In the genomic region with DNA sequence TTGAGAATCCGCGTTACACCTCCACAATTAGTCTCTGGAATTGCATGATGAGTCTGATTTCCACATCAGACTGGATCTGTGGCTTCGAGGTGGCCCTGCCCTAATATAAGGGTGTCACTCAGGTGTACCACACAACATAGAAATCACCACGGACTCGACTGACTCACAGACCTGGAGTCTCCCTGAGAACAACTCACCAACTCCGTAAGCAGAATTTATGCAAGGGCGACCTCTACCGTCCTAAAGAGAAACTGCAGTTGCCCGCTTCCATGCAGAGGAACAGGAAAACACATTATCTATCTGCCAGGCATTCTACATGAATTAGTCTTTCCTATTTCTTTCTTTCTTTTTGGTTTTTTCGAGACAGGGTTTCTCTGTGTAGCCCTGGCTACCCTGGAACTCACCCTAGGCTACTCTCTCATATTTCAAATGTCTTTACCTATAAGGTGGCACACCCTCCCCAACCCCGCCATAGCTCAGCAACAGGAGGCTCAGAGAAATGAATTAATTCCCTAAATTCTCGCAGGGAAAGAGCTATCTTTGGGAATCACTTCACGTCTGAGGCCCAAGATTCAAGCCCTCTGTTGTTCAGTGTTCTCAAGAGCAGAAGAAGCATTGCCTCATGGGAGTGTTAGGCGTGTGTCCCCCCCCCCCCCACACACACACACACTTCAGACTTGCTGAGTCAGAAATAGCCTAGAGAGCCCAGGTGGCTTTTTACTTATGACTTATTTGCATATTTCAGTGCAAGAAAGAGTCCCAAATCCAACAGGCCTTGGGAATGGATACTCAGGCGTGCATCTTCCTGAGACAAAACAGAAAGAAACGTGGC, we compare ENCODE assay signal across 8 mouse cellular contexts. TPM values are rescaled to one million over a fixed set of nuclear protein-coding genes. Genes with fewer than 3 reads are reported as not detected.
DNase-seq lines count a peak whose midpoint lies in the region.

No protein-coding gene starts in this region.

- peak overlapping the region; percentile 76 for H3K4me3 ChIP-seq in megakaryocyte, embryonic 14.5 days (replicated peaks)

- H3K4me1 ChIP-seq in megakaryocyte, embryonic 14.5 days = peaks cover 20% of the 10 kb centered on the region

- DNase-seq in adipocyte (ENCODE audit: low spot score) = peak; percentile 91
- peak; percentile 92 for DNase-seq in embryo, embryonic 10 days (ENCODE audit: low spot score)
- DNase-seq in gastrocnemius, postnatal 10 days = peak; percentile 76
- DNase-seq in induced T-regulatory cell, adult 2 months (ENCODE audit: low read depth) = peak; percentile 89
- peak; percentile 58 to 85 for DNase-seq in left cerebral cortex, adult 8-10 months (ENCODE audit: low spot score in 2 of 2)
- peak; percentile 88 to 91 for DNase-seq in right cerebral cortex, postnatal 10 days (ENCODE audit: low spot score in 2 of 2)
- DNase-seq in urinary bladder, postnatal 14 days (ENCODE audit: low spot score) = peak; percentile 84

- H3K27me3 ChIP-seq in megakaryocyte, embryonic 14.5 days (replicated peaks) = peaks cover 34% of the 10 kb centered on the region

- H3K36me3 ChIP-seq in megakaryocyte, embryonic 14.5 days (replicated peaks; ENCODE audit: low read length) = no peaks in the 10 kb centered on the region

- H3K9me3 ChIP-seq in megakaryocyte, embryonic 14.5 days = peaks cover 6% of the 10 kb centered on the region

RNA-seq across cellular contexts. Expression of a gene that starts 7.7 kb away (rescaled TPM):
- total RNA-seq in gastrocnemius, postnatal 10 days (2021) = 10 to 100 TPM; 96.4 to 97.1 TPM
- 10 to 100 TPM; 45.9 to 88.1 (median 66.7) TPM for total RNA-seq in left cerebral cortex, adult 8-10 months (2022)
- 13.8 and 55.0 TPM in 2 replicates for polyA plus RNA-seq in megakaryocyte, embryonic 14.5 days (2012; ENCODE audit: insufficient read depth, low replicate concordance)

RNA-seq across cellular contexts. Expression of a gene that starts 20.5 kb away (rescaled TPM):
- total RNA-seq in gastrocnemius, postnatal 10 days (2021) = 1 to 10 TPM; 5.8 to 7.9 TPM
- 10 to 100 TPM; 22.7 to 27.9 (median 25.4) TPM for total RNA-seq in left cerebral cortex, adult 8-10 months (2022)
- polyA plus RNA-seq in megakaryocyte, embryonic 14.5 days (2012; ENCODE audit: insufficient read depth, low replicate concordance) = 3.6 and 9.6 TPM in 2 replicates

RNA-seq across cellular contexts. Expression of a gene that starts 25.6 kb away (rescaled TPM):
- total RNA-seq in gastrocnemius, postnatal 10 days (2021) = 10 to 100 TPM; 70.8 to 94.6 TPM
- 100 to 1,000 TPM; 113 to 140 (median 126) TPM for total RNA-seq in left cerebral cortex, adult 8-10 months (2022)
- 1.4 and 2.1 TPM in 2 replicates for polyA plus RNA-seq in megakaryocyte, embryonic 14.5 days (2012; ENCODE audit: insufficient read depth, low replicate concordance)

RNA-seq across cellular contexts. Expression of a gene that starts 55.5 kb away (rescaled TPM):
- 100 to 1,000 TPM; 271 to 301 TPM for total RNA-seq in gastrocnemius, postnatal 10 days (2021)
- total RNA-seq in left cerebral cortex, adult 8-10 months (2022) = 100 to 1,000 TPM; 236 to 256 (median 250) TPM
- 8.5 and 22.3 TPM in 2 replicates for polyA plus RNA-seq in megakaryocyte, embryonic 14.5 days (2012; ENCODE audit: insufficient read depth, low replicate concordance)

Comparison
In these comparisons a context has a peak if more than half of its experiments do, and no peak if none do; other contexts are left out.
1. Peak in every context shown above with its lines: DNase-seq and H3K4me3 ChIP-seq.